Mouse (Mus musculus) thymus, adult 2 months (tissue): ENCODE results near the gene Stat4.

Source experiments
- CTCF ChIP-seq: fragments of 200-500 bp; IDR thresholded peaks from 2 replicates; pipeline ENCODE4 v1.5.1; 2012; ENCODE audit warnings: mild to moderate bottlenecking, control low read depth, low read length, moderate library complexity, borderline replicate concordance; ENCODE audit not compliant: control insufficient read depth, poor library complexity, insufficient read depth; ENCODE audit errors: extremely low read depth
- POLR2A ChIP-seq: fragments of 200-500 bp; IDR thresholded peaks from 2 replicates; pipeline ENCODE4 v1.6.1; 2012; ENCODE audit warnings: mild to moderate bottlenecking, low read length, control low read depth, moderate library complexity; ENCODE audit not compliant: control insufficient read depth, poor library complexity, insufficient read depth; ENCODE audit errors: extremely low read depth

GRCm38 (mm10) chr1:52066276-52066675 lies 79.3 kb downstream of the Stat4 start:
- no peak for TF ChIP-seq CTCF
- no peak for TF ChIP-seq POLR2A
